In the genomic region with DNA sequence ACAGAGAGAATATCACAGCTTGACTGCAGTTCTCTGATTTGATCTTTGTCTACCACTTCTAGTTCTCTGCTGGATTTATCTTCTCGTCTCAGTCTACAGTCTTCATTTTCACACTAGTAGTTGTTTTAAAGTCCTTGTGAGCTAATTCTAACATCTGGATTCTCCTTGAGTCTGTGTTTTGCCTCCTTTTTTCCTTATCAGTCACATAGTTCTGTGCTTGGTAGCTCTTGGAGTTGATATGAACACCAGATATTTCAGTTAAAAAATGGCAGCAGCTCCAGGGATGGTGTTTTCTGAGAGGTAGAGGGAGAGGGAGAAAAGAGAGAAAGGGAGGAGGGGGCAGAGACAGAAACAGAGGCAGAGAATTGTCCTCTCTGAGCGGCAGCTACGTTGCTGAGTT, we compare ENCODE assay signal across 34 mouse cellular contexts.
"Had no signal": no experiment of that assay in that cellular context is flagged by ENCODE, and none has a peak within 500 bp of the region (broad histone marks: within the 10 kb centered on the region; RNA-seq: fewer than 3 reads in every experiment).

No protein-coding gene starts in this region.

- H3K4me3 ChIP-seq: heart, embryonic 12.5 days; heart, embryonic 13.5 days; heart, embryonic 15.5 days; hindbrain, embryonic 10.5 days; hindbrain, embryonic 12.5 days; hindbrain, embryonic 13.5 days; hindbrain, embryonic 15.5 days; intestine, embryonic 15.5 days; kidney, embryonic 15.5 days; layer of hippocampus, adult 2 months; left cerebral cortex, adult 2 months had no signal

- H3K9me3 ChIP-seq: heart, embryonic 12.5 days; heart, embryonic 15.5 days; hindbrain, embryonic 10.5 days; hindbrain, embryonic 12.5 days; hindbrain, embryonic 13.5 days; hindbrain, embryonic 15.5 days; intestine, embryonic 15.5 days; kidney, embryonic 15.5 days had no signal

- H3K27me3 ChIP-seq: heart, embryonic 12.5 days; heart, embryonic 13.5 days; heart, embryonic 15.5 days; hindbrain, embryonic 12.5 days; hindbrain, embryonic 13.5 days; hindbrain, embryonic 15.5 days; intestine, embryonic 15.5 days; kidney, embryonic 15.5 days had no signal

- H3K4me1 ChIP-seq: hindbrain, embryonic 10.5 days; hindbrain, embryonic 12.5 days; hindbrain, embryonic 13.5 days; hindbrain, embryonic 15.5 days; intestine, embryonic 15.5 days; kidney, embryonic 15.5 days had no signal

- H3K27ac ChIP-seq: heart, embryonic 13.5 days; heart, embryonic 15.5 days; hindbrain, embryonic 10.5 days; hindbrain, embryonic 12.5 days; hindbrain, embryonic 13.5 days; hindbrain, embryonic 14.5 days; hindbrain, embryonic 15.5 days; hindbrain, postnatal 0 days; intestine, embryonic 15.5 days; kidney, embryonic 15.5 days; kidney, postnatal 0 days; layer of hippocampus, adult 2 months; left cerebral cortex, adult 2 months had no signal

- H3K36me3 ChIP-seq: heart, embryonic 12.5 days; heart, embryonic 13.5 days; heart, embryonic 15.5 days; hindbrain, embryonic 10.5 days; hindbrain, embryonic 12.5 days; hindbrain, embryonic 13.5 days; hindbrain, embryonic 15.5 days; intestine, embryonic 15.5 days; kidney, embryonic 15.5 days had no signal

- ATAC-seq: hindbrain, embryonic 16.5 days; hindbrain, postnatal 0 days; inflammation-experienced regulatory T-cells, adult 6 months; intestine, embryonic 15.5 days; intestine, embryonic 16.5 days; intestine, postnatal 0 days had no signal

- H3K9ac ChIP-seq: heart, embryonic 12.5 days; heart, embryonic 13.5 days; heart, embryonic 15.5 days; hindbrain, embryonic 12.5 days; hindbrain, embryonic 13.5 days; hindbrain, embryonic 14.5 days; hindbrain, embryonic 15.5 days; intestine, embryonic 15.5 days; kidney, embryonic 15.5 days had no signal

- DNase-seq: heart, postnatal 10 days; heart, postnatal 14 days; heart, postnatal 36 days; heart, postnatal 4 days; kidney, adult 11 months; kidney, adult 18-20 months; kidney, adult 2 months; kidney, adult 8-10 months; kidney, adult 9 months; kidney, postnatal 10 days; kidney, postnatal 14 days; kidney, postnatal 25 days; kidney, postnatal 36 days; kidney, postnatal 4 days; layer of hippocampus, adult 9-11 months; layer of hippocampus, postnatal 36 days had no signal
